11 mouse cellular contexts compared by ENCODE assay signal in genomic region chr4:93352930-93353329, GRCm38 (mm10). TPM values are rescaled to one million over a fixed set of nuclear protein-coding genes. Genes with fewer than 3 reads are reported as not detected.
DNase-seq lines count a peak whose midpoint lies in the region; ATAC-seq and TF ChIP-seq lines count a peak whose summit lies in the region.
"Had no signal": no experiment of that assay in that cellular context is flagged by ENCODE, and none has a peak within 500 bp of the region (broad histone marks: within the 10 kb centered on the region; RNA-seq: fewer than 3 reads in every experiment).

No protein-coding gene starts in this region.

- H3K36me3 ChIP-seq in embryonic facial prominence, embryonic 11.5 days (replicated peaks; ENCODE audit: control insufficient read depth, insufficient read depth, low read depth, low read length), result no peaks in the 10 kb centered on the region
- no peaks in the 10 kb centered on the region for H3K36me3 ChIP-seq in embryonic facial prominence, embryonic 10.5 days (replicated peaks)
- H3K36me3 ChIP-seq: G1E; kidney, embryonic 15.5 days; midbrain, embryonic 12.5 days had no signal

- no peaks in the 10 kb centered on the region for H3K27me3 ChIP-seq in embryonic facial prominence, embryonic 11.5 days (ENCODE audit: control insufficient read depth, insufficient read depth, low read length)
- no peaks in the 10 kb centered on the region for H3K27me3 ChIP-seq in embryonic facial prominence, embryonic 10.5 days (replicated peaks; ENCODE audit: low read depth, poor library complexity, severe bottlenecking)
- H3K27me3 ChIP-seq in Patski, result no peaks in the 10 kb centered on the region
- H3K27me3 ChIP-seq in cerebellum, adult 2 months (ENCODE audit: control insufficient read depth, insufficient read depth, low read length), result no peaks in the 10 kb centered on the region
- H3K27me3 ChIP-seq: kidney, embryonic 15.5 days; midbrain, embryonic 12.5 days had no signal

- no peak overlapping the region for H3K27ac ChIP-seq in embryonic facial prominence, embryonic 11.5 days (replicated peaks; ENCODE audit: low read depth, low read length)
- no peak overlapping the region for H3K27ac ChIP-seq in embryonic facial prominence, embryonic 10.5 days (replicated peaks)
- no peak overlapping the region for H3K27ac ChIP-seq in cerebellum, adult 2 months (ENCODE audit: insufficient read depth, low read length)
- H3K27ac ChIP-seq: kidney, embryonic 15.5 days; midbrain, embryonic 12.5 days had no signal

- no peaks in the 10 kb centered on the region for H3K9me3 ChIP-seq in embryonic facial prominence, embryonic 11.5 days (replicated peaks; ENCODE audit: control insufficient read depth, low read length)
- H3K9me3 ChIP-seq in embryonic facial prominence, embryonic 10.5 days, result no peaks in the 10 kb centered on the region
- H3K9me3 ChIP-seq: G1E; kidney, embryonic 15.5 days; midbrain, embryonic 12.5 days had no signal

- H3K4me3 ChIP-seq in embryonic facial prominence, embryonic 11.5 days (ENCODE audit: low read depth, low read length), result no peak overlapping the region
- H3K4me3 ChIP-seq in embryonic facial prominence, embryonic 10.5 days, result no peak overlapping the region
- no peak overlapping the region for H3K4me3 ChIP-seq in cerebellum, adult 2 months (replicated peaks; ENCODE audit: insufficient read depth, low read depth, low read length)
- H3K4me3 ChIP-seq: kidney, embryonic 15.5 days; midbrain, embryonic 12.5 days had no signal

- H3K9ac ChIP-seq in embryonic facial prominence, embryonic 11.5 days (replicated peaks; ENCODE audit: low read length), result no peak overlapping the region
- H3K9ac ChIP-seq: kidney, embryonic 15.5 days; midbrain, embryonic 12.5 days had no signal

- intact Hi-C loops in left cerebral cortex, postnatal 25 days (cut with DNase I), result no loop called here

- POLR2A ChIA-PET in Patski (lab: Charles Lee), result no interaction called here

- no peak for ATAC-seq in embryonic facial prominence, embryonic 11.5 days (replicated peaks; ENCODE audit: insufficient number of reproducible peaks, low FRiP score, low TSS enrichment, low read depth)
- no peak for ATAC-seq in Patski
- ATAC-seq in monocyte, adult 5-6 weeks (replicated peaks; ENCODE audit: insufficient number of reproducible peaks, low FRiP score, low TSS enrichment, poor library complexity, severe bottlenecking), result 0 out of 2 replicates have a peak, but pooled peaks have one; percentile 31

- in situ Hi-C loops in Patski (cut with MboI; ENCODE audit: low pct_unique_long_range_greater_than_20kb), result loop anchor here (25.0 kb wide), 1 partner anchor 659 kb away; no protein-coding TSS in a partner anchor

- 66% methylated on average over 2 of the region's 2 CpGs for WGBS in embryonic facial prominence, embryonic 11.5 days
- WGBS in embryonic facial prominence, embryonic 10.5 days, result 76% methylated on average over 2 of the region's 2 CpGs
- 54% methylated on average over 2 of the region's 2 CpGs for WGBS in cerebellum, adult 2 months

- H3K4me1 ChIP-seq in embryonic facial prominence, embryonic 11.5 days (ENCODE audit: control insufficient read depth, insufficient read depth, low read length), result no peaks in the 10 kb centered on the region
- H3K4me1 ChIP-seq in embryonic facial prominence, embryonic 10.5 days, result no peaks in the 10 kb centered on the region
- H3K4me1 ChIP-seq in cerebellum, adult 2 months (ENCODE audit: control insufficient read depth, insufficient read depth, low read length), result no peaks in the 10 kb centered on the region
- H3K4me1 ChIP-seq: kidney, embryonic 15.5 days; midbrain, embryonic 12.5 days had no signal

- TF ChIP-seq POLR2A in cerebellum, adult 2 months (IDR thresholded peaks at IDR 0.05; ENCODE audit: borderline replicate concordance, insufficient read depth, low read length), result no peak

- DNase-seq in embryonic facial prominence, embryonic 11.5 days (ENCODE audit: low spot score), result peak; percentile 9
- no peak for DNase-seq in embryonic facial prominence, embryonic 10.5 days (ENCODE audit: low spot score)
- peak; percentile 5 to 14 for DNase-seq in left cerebral cortex, postnatal 25 days (ENCODE audit: low spot score in 2 of 2)
- no peak for DNase-seq in left cerebral cortex, adult 11 months (ENCODE audit: low spot score)
- no peak for DNase-seq in Patski (ENCODE audit: low read depth, low spot score)
- no peak for DNase-seq in urinary bladder, postnatal 36 days (ENCODE audit: low spot score in 2 of 2)
- DNase-seq in cerebellum, adult 2 months, result no peak

- H3K4me2 ChIP-seq in embryonic facial prominence, embryonic 11.5 days (ENCODE audit: low read depth, low read length), result no peak overlapping the region
- H3K4me2 ChIP-seq: kidney, embryonic 15.5 days; midbrain, embryonic 12.5 days had no signal

- CTCF ChIA-PET in Patski (lab: Charles Lee), result interaction anchor here (0.8 to 1.2 kb wide), 3 partner anchors 10 to 19 kb away, joined by 3 to 5 read pairs (median 5); no protein-coding TSS in a partner anchor

- peak; percentile 54 for TF ChIP-seq CTCF in Patski (IDR thresholded peaks at IDR 0.05)
- no peak for TF ChIP-seq CTCF in cerebellum, adult 2 months (IDR thresholded peaks at IDR 0.05; ENCODE audit: borderline replicate concordance, insufficient read depth, low read depth, low read length)

RNA-seq across cellular contexts. Expression of gene Tusc1, which starts 17.6 kb away (rescaled TPM):
- 6.3 and 8.1 TPM in 2 replicates for polyA plus RNA-seq in embryonic facial prominence, embryonic 11.5 days (2014; fragmentation: Nextera tagmentation; extraction: Ambion mirVana)
- 3.3 and 3.9 TPM in 2 replicates for polyA plus RNA-seq in embryonic facial prominence, embryonic 10.5 days (2016; fragmentation: Nextera tagmentation; extraction: Ambion mirVana)
- 10 to 100 TPM; 10.9 to 13.6 TPM for total RNA-seq in left cerebral cortex, postnatal 25 days (2021)
- polyA plus RNA-seq in Patski (2021), result 6.3 TPM
- 7.4 to 27.1 TPM (median 18.1 TPM) in 3 replicates for total RNA-seq in monocyte, adult 5-6 weeks (2017)
- polyA plus RNA-seq in cerebellum, adult 2 months (2012; rRNA removed), result 5.3 and 5.9 TPM in 2 replicates

Comparison
In these comparisons a context has a peak if more than half of its experiments do, and no peak if none do; other contexts are left out.
1. DNase-seq: peak in embryonic facial prominence, embryonic 11.5 days (single experiment) and left cerebral cortex, postnatal 25 days (2 of 2); none in embryonic facial prominence, embryonic 10.5 days (single experiment), left cerebral cortex, adult 11 months (single experiment), Patski (single experiment), urinary bladder, postnatal 36 days (0 of 2) and cerebellum, adult 2 months (0 of 2).